Mouse (Mus musculus) layer of hippocampus, adult 2 months (tissue): ENCODE results near the gene Vmn1r50. TPM values are rescaled to one million over a fixed set of nuclear protein-coding genes. Genes with fewer than 3 reads are reported as not detected.
"Not testable (repeated sequence)": the region's sequence is repeated elsewhere in the genome, so short reads cannot be mapped to it uniquely, and the experiment has no call there.

Source experiments
- DNase-seq, 2 experiments: peaks; one replicate each; pipeline ENCODE4 v3.0.0; 2022; ENCODE audit warnings: low spot score in 2 of 2
- H3K27ac ChIP-seq: fragments of 200-600 bp; 2 replicates; pipeline ENCODE4 v1.8.1; 2022
- H3K4me3 ChIP-seq: fragments of 200-600 bp; 2 replicates; pipeline ENCODE4 v1.8.1; 2022; ENCODE audit warnings: mild to moderate bottlenecking
- CTCF ChIP-seq: fragments of 200-600 bp; conservative IDR thresholded peaks from 2 replicates; pipeline ENCODE4 v1.8.1; 2022; ENCODE audit warnings: antibody characterized with exemption, mild to moderate bottlenecking, moderate library complexity
- long read RNA-seq, 2 experiments: library from polyadenylated mRNA; stranded (forward); transcript quantifications; one replicate each; pipeline ENCODE4 v2.0.0; 2021; ENCODE audit warnings: borderline mapping rate in 2 of 2
- total RNA-seq, 2 experiments: library from RNA; stranded (reverse); gene quantifications; 2 replicates each; pipeline ENCODE4 v1.2.3; 2021

The Vmn1r50 gene
- total RNA-seq = not detected
- long read RNA-seq, experiment 1 = 0 reads
- long read RNA-seq, experiment 2 = 0 reads

DNA sequence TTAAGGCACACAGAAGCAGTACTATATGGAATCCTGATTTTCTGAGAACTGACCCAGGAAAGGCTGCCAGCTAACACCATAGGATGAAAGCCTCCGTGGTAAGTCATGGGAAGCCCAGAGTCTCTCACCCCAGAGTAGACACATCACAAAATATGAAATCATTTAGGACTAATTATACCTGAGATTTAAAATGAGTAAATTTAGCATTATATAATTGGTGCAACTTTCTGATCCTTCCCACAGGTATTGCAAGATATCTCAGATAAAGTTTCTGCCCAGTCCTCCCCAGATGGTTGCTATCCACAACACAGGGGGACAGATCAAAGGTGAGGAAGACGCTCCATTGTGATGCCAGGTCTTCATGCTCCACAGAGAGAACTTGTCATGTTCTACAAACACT lies at the start of gene Vmn1r50:
Gene Vmn1r50 (plus strand): TSS at position 301 of the 400 bp plus-strand sequence.
- DNase-seq = no peak
- no peak within 1 kb of the TSS for H3K4me3 ChIP-seq
- no peak for TF ChIP-seq CTCF

DNA sequence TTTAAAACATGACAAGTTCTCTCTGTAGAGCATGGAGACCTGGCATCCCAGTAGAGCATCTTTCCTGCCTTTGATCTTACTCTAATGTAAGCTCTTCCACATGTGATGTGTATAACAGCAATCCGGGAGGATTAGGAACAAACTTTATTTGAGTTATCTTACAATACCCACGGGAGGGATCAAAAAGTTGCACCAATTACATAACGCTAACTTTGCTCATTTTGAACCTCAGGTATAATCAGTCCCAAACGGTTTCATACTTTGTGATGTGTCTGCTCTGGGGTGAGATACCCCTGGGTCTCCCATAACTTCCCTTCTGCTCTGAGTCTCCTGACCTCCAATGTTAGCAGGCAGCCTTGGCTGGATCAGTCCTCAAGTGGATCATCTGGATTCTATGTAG lies 22.8 kb upstream of the Vmn1r50 start, which contains the start of gene Vmn1r49:
Gene Vmn1r49 (minus strand): TSS at position 101 of the 400 bp plus-strand sequence.
- Histone ChIP-seq H3K27ac (no peak within 1 kb of the TSS), H3K4me3 (no peak within 1 kb of the TSS)
- DNase-seq = no peak
- TF ChIP-seq CTCF = no peak

More for the DNA sequence above, at the start of gene Vmn1r50:
- H3K27ac ChIP-seq = no peak within 1 kb of the TSS

DNA sequence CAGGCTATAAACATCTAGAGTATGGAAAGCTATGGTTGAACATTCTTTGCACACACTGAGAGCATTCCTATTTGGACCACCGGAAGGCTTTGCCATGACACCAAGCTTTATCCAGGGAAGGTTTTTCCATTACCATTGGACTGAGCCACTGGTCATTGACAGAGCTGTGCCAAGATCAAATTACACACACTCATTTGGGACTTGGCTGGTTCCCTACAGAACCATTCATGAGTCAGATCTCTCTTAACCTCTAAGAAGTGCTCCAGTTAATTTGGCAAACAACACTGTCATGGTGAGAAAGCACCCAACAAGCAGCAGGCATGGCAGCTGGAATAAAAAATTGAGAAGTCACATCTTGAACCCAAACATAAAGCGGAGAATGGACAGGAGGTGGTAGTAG lies 664 bp upstream of the Vmn1r50 start:
- no peak overlapping the region for H3K27ac ChIP-seq
- DNase-seq = no peak
- no peak for TF ChIP-seq CTCF
- H3K4me3 ChIP-seq = no peak overlapping the region

DNA sequence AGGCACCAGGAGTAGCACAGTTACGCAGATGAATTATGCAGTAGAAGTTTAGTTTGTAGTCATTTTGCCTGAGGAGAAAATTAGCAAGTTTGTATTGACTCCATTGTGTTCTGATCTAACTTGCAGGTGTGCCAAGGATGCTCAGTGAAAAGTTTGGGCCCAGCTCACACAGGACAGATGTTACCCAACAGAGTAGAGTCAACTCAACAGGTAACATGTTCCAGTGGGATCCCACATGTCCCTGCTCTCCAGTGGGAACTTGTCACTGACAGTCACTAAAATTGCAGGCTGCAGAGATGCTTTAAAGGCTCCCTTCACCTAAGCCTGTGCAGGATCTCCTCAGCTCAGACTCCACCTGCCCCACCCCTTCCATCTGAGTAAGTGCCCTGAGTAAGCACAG lies 21.1 kb downstream of the Vmn1r50 start, which contains the start of gene Vmn1r51:
Gene Vmn1r51 (plus strand): TSS at position 301 of the 400 bp plus-strand sequence.
- H3K4me3 ChIP-seq = not testable (repeated sequence)

More for the DNA sequence above, 21.1 kb downstream of the Vmn1r50 start, which contains the start of gene Vmn1r51:
- DNase-seq, H3K27ac ChIP-seq: not testable (repeated sequence)

Other genes with a start within 250 kb of the Vmn1r50 start
- not detected for gene Vmn1r42, start 225.0 kb upstream of the Vmn1r50 start, total RNA-seq
- gene Vmn1r43, start 225.0 kb upstream of the Vmn1r50 start, total RNA-seq = not detected
- not detected for gene Vmn1r44, start 217.8 kb upstream of the Vmn1r50 start, total RNA-seq
- gene Vmn1r45, start 160.8 kb upstream of the Vmn1r50 start, total RNA-seq = not detected
- gene Vmn1r46, start 132.1 kb upstream of the Vmn1r50 start, total RNA-seq = not detected
- not detected for gene Vmn1r47, start 85.3 kb upstream of the Vmn1r50 start, total RNA-seq
- not detected for gene Vmn1r48, start 64.6 kb upstream of the Vmn1r50 start, total RNA-seq
- gene Vmn1r49, start 22.9 kb upstream of the Vmn1r50 start, total RNA-seq = not detected
- not detected for gene Vmn1r51, start 21.2 kb downstream of the Vmn1r50 start, total RNA-seq
- gene Vmn1r52, start 73.4 kb downstream of the Vmn1r50 start, total RNA-seq = not detected
- not detected for gene V1ra8, start 101.4 kb downstream of the Vmn1r50 start, total RNA-seq
- gene Vmn1r53, start 123.0 kb downstream of the Vmn1r50 start, total RNA-seq = not detected
- gene Vmn1r54, start 144.9 kb downstream of the Vmn1r50 start, total RNA-seq = not detected
- gene BC048671, start 199.8 kb downstream of the Vmn1r50 start, total RNA-seq = not detected
- not detected for gene Chst13, start 223.8 kb downstream of the Vmn1r50 start, total RNA-seq
- gene Uroc1, start 231.9 kb downstream of the Vmn1r50 start, total RNA-seq = not detected